Mouse (Mus musculus) liver, embryonic 13.5 days (tissue): ENCODE measurements at regions not wholly inside any gene's neighbourhood (a gene's known extent, or its start where the extent isn't known, plus 50 kb on each side); places are given as distances from the start of the nearest gene placed in this dataset.

Experiments
- ATAC-seq: fragments of 200-750 bp; cut with Nextera tagmentation; 2 replicates; pipeline ENCODE4 v1.8.0; 2017; ENCODE audit warnings: low read depth, mild to moderate bottlenecking, moderate number of reproducible peaks, moderate library complexity
- DNase-seq: peaks from one replicate; pipeline ENCODE4 v3.0.0; 2022
- H3K27ac ChIP-seq: fragments of 300-500 bp; sonication (generic); 2 replicates; pipeline ENCODE4 v1.5.1; 2015; ENCODE audit warnings: moderate library complexity, mild to moderate bottlenecking, inconsistent platforms
- H3K27me3 ChIP-seq: fragments of 300-500 bp; sonication (generic); 2 replicates; pipeline ENCODE4 v1.6.1; 2015; ENCODE audit warnings: mild to moderate bottlenecking, inconsistent platforms
- H3K36me3 ChIP-seq: fragments of 300-500 bp; sonication (generic); 2 replicates; pipeline ENCODE4 v1.6.1; 2015; ENCODE audit warnings: mild to moderate bottlenecking, inconsistent platforms
- H3K4me1 ChIP-seq: fragments of 300-500 bp; sonication (generic); replicated peaks from 2 replicates; pipeline ENCODE4 v1.6.1; 2015; ENCODE audit warnings: inconsistent platforms
- H3K4me2 ChIP-seq: fragments of 300-500 bp; sonication (generic); 2 replicates; pipeline ENCODE4 v1.6.1; 2015; ENCODE audit warnings: inconsistent platforms, mild to moderate bottlenecking, moderate library complexity
- H3K4me3 ChIP-seq: fragments of 300-500 bp; sonication (generic); replicated peaks from 2 replicates; pipeline ENCODE4 v1.5.1; 2015; ENCODE audit warnings: mild to moderate bottlenecking, inconsistent platforms
- H3K9ac ChIP-seq: fragments of 300-500 bp; sonication (generic); 2 replicates; pipeline ENCODE4 v1.6.1; 2015; ENCODE audit warnings: mild to moderate bottlenecking, inconsistent platforms
- H3K9me3 ChIP-seq: fragments of 300-500 bp; sonication (generic); replicated peaks from 2 replicates; pipeline ENCODE4 v1.6.1; 2016; ENCODE audit warnings: inconsistent platforms
- WGBS: fragments of 180-500 bp; shearing (Covaris S2); methylation state at CpG from one replicate; pipeline ENCODE4 v1.1.7; 2015; ENCODE audit not compliant: insufficient replicate concordance; 5-methylcytosine and 5-hydroxymethylcytosine counted together

- WGBS, result 71% methylated on average over 14 of the region's 14 CpGs
Observed at GRCm38 (mm10) chr13:71157656-71158299, 316.2 kb upstream of the Adamts16 start.

GRCm38 (mm10) chr13:71150092-71150491 lies 308.5 kb upstream of the Adamts16 start:
- Histone ChIP-seq H3K9me3 (no peaks in the 10 kb centered on the region), H3K27ac (no peak overlapping the region), H3K9ac (no peak overlapping the region), H3K4me3 (no peak overlapping the region), H3K36me3 (no peaks in the 10 kb centered on the region), H3K27me3 (no peaks in the 10 kb centered on the region), H3K4me1 (no peaks in the 10 kb centered on the region), H3K4me2 (no peak overlapping the region)
- ATAC-seq (no peak), DNase-seq (no peak)
- 54% methylated on average over 1 of the region's 1 CpGs for WGBS

More at GRCm38 (mm10) chr13:71157656-71158299, 316.2 kb upstream of the Adamts16 start:
- Histone ChIP-seq H3K9ac (no peak overlapping the region), H3K9me3 (no peaks in the 10 kb centered on the region), H3K27ac (no peak overlapping the region), H3K4me2 (no peak overlapping the region), H3K4me1 (no peaks in the 10 kb centered on the region), H3K36me3 (no peaks in the 10 kb centered on the region), H3K4me3 (no peak overlapping the region), H3K27me3 (no peaks in the 10 kb centered on the region)
- ATAC-seq (no peak), DNase-seq (no peak)

DNA sequence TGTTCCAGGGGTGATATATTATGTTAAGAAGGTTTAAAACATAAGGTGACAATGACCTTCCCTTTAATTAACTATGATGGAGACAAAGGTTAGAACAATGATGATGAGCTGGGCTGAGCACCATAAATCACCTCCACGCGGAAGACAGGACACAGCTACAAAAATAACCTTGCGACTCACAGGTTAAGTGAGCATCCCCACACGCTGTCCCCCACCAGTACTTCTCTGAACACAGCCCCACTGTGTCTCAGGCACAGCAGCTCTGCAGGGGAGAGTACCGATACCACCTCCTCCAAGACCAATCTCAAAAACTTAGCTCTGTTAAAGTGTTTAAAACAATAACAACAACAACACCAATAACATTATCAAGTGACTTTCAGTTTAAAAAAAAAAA lies 307.7 kb upstream of the Adamts16 start:
- Histone ChIP-seq H3K9me3 (no peaks in the 10 kb centered on the region), H3K4me3 (no peak overlapping the region), H3K4me2 (no peak overlapping the region), H3K9ac (no peak overlapping the region), H3K36me3 (no peaks in the 10 kb centered on the region), H3K27ac (no peak overlapping the region), H3K27me3 (no peaks in the 10 kb centered on the region), H3K4me1 (no peaks in the 10 kb centered on the region)
- DNase-seq, result no peak
- 59% methylated on average over 5 of the region's 5 CpGs for WGBS
- ATAC-seq, result no peak

- ATAC-seq, result no peak
- WGBS, result 52% methylated on average over 8 of the region's 8 CpGs
- no peaks in the 10 kb centered on the region for H3K36me3 ChIP-seq
Observed at GRCm38 (mm10) chr13:71148491-71149302, 307.1 kb upstream of the Adamts16 start.

DNA sequence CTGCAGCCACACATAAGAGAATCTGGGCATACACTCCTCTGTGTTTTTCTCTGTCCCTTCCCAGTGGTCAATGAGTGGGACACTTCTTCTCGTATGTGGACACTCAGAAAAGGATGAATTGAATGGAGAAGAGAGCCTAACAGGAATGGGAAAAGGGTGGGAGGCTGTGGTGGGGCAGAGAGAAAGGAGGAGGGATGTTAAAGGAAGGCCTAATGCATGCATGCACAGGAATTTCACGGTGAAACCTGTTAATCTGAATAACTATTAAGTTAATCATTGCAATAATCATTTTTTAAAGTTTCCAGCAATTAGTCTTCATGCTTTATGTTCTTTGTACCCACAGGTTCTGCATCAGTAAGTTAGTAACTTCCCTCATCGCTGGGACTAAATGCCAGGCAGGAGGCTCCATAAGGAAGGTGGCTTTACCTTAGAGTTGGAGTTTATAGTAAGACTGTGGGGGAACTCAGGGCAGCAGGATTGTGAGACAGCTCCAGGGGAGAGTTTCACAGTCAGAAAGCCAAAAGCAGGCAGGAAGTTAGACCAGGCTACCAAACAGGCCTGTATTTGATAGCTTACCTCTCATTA lies 305.3 kb upstream of the Adamts16 start:
- Histone ChIP-seq H3K4me3 (no peak overlapping the region), H3K36me3 (no peaks in the 10 kb centered on the region), H3K9me3 (no peaks in the 10 kb centered on the region), H3K9ac (no peak overlapping the region), H3K4me1 (no peaks in the 10 kb centered on the region), H3K4me2 (no peak overlapping the region), H3K27ac (no peak overlapping the region), H3K27me3 (no peaks in the 10 kb centered on the region)
- 67% methylated on average over 3 of the region's 3 CpGs for WGBS
- no peak for DNase-seq
- no peak for ATAC-seq

More at GRCm38 (mm10) chr13:71148491-71149302, 307.1 kb upstream of the Adamts16 start:
- Histone ChIP-seq H3K4me2 (no peak overlapping the region), H3K9ac (no peak overlapping the region), H3K27me3 (no peaks in the 10 kb centered on the region), H3K9me3 (no peaks in the 10 kb centered on the region), H3K4me1 (no peaks in the 10 kb centered on the region), H3K27ac (no peak overlapping the region), H3K4me3 (no peak overlapping the region)
- no peak for DNase-seq

GRCm38 (mm10) chr13:71138745-71139312 lies 297.2 kb upstream of the Adamts16 start:
- no peaks in the 10 kb centered on the region for H3K4me1 ChIP-seq
- DNase-seq (no peak), ATAC-seq (no peak)
- H3K27me3 ChIP-seq, result no peaks in the 10 kb centered on the region
- H3K9ac ChIP-seq, result no peak overlapping the region
- H3K4me3 ChIP-seq, result no peak overlapping the region
- 0 out of 2 replicates have a peak, but pooled peaks cover 4% of the 10 kb centered on the region for H3K9me3 ChIP-seq
- H3K36me3 ChIP-seq, result no peaks in the 10 kb centered on the region
- H3K4me2 ChIP-seq, result no peak overlapping the region
- 68% methylated on average over 11 of the region's 11 CpGs for WGBS
- H3K27ac ChIP-seq, result no peak overlapping the region

DNA sequence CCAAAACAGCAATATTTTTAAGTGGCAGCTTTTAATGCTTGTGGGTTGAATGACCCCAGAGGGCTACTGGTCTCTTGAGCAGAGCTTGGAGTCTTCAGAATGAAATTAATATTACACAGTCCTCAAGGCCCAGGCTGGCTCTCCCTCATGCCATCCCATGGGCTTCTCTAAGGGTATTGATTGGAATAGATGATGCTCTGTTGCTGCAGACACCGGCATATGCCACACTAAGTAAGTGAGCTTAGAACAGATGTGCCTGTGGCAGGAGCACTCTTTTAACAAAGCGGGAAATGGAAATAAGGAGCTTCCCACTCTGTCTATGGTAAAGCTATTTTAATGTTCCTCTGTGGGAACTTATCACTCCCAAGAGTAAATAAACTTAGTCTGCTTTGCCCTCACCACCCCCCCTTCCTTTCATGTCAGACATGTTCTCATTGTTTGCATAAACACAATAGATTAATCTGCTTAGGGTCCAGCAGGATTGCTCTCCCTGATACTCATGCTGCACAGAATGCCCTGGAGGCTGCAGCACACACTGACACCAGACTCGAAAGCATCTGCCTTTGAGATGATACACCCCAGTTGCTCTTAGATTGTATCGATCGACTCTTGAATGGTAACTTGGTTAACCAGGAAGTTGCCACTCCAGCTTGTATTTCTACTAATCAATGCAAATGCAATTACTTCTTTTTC lies 294.5 kb upstream of the Adamts16 start:
- no peak for DNase-seq
- H3K27me3 ChIP-seq, result no peaks in the 10 kb centered on the region
- H3K9me3 ChIP-seq, result 0 out of 2 replicates have a peak, but pooled peaks cover 4% of the 10 kb centered on the region
- H3K36me3 ChIP-seq, result no peaks in the 10 kb centered on the region
- no peak overlapping the region for H3K9ac ChIP-seq
- H3K4me2 ChIP-seq, result no peak overlapping the region
- no peak for ATAC-seq
- H3K27ac ChIP-seq, result no peak overlapping the region
- no peak overlapping the region for H3K4me3 ChIP-seq
- H3K4me1 ChIP-seq, result no peaks in the 10 kb centered on the region
- WGBS, result 66% methylated on average over 5 of the region's 5 CpGs

DNA sequence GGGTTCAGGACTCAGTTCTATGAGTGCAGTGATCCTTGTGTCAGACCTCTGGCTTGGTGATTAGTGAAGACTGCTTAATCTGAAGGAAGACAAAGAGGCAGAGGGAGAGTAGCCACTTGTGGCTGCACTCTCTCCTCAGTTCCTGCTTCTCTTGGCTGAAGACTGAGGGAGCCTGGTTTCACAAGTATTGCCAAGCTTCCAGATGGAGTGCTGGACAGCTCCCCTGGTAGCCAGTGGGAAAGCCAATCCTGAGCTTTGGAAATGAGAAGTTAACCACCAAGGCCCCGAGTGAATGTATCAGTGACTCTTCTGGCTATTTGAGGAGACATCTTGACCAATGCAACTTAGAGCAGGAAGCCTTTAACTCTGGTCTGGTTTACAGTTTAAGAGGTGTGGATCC lies 279.9 kb upstream of the Adamts16 start:
- no peak overlapping the region for H3K4me3 ChIP-seq
- H3K27ac ChIP-seq, result no peak overlapping the region
- no peaks in the 10 kb centered on the region for H3K4me1 ChIP-seq
- no peaks in the 10 kb centered on the region for H3K27me3 ChIP-seq
- DNase-seq (no peak), ATAC-seq (no peak)
- no peaks in the 10 kb centered on the region for H3K36me3 ChIP-seq
- H3K9ac ChIP-seq, result no peak overlapping the region
- H3K4me2 ChIP-seq, result no peak overlapping the region
- H3K9me3 ChIP-seq, result no peaks in the 10 kb centered on the region; the same call in 1 of the 2 replicates
- 3% methylated on average over 1 of the region's 1 CpGs for WGBS

DNA sequence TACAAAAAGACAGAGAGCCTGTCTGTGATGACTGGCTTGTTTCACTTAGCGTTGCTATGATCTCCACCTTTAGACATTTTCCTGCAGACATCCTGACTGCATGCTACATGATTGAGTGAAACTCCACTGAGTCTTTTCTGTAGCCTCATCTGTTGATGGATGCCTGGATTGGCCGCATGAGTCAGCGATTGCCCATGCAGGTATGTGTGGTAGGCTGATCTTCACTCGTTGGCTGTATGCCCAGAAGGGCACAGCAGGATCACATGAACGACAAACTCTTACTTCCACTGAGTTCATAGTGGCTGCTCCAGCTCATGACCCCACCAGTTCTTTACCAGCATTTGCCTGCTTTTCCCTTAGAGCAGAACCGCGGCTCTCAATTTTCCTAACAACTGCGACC lies 266.6 kb upstream of the Adamts16 start:
- H3K4me2 ChIP-seq, result no peak overlapping the region
- no peak overlapping the region for H3K9ac ChIP-seq
- no peaks in the 10 kb centered on the region for H3K4me1 ChIP-seq
- H3K4me3 ChIP-seq, result no peak overlapping the region
- no peaks in the 10 kb centered on the region for H3K36me3 ChIP-seq
- 75% methylated on average over 8 of the region's 8 CpGs for WGBS
- ATAC-seq (no peak), DNase-seq (no peak)
- H3K27me3 ChIP-seq, result no peaks in the 10 kb centered on the region
- no peaks in the 10 kb centered on the region for H3K9me3 ChIP-seq
- H3K27ac ChIP-seq, result no peak overlapping the region

GRCm38 (mm10) chr13:71105229-71105838 lies 263.7 kb upstream of the Adamts16 start:
- Histone ChIP-seq H3K9ac (no peak overlapping the region), H3K4me2 (peak overlapping the region; percentile 21; the same call in 1 of the 2 replicates), H3K4me1 (no peaks in the 10 kb centered on the region), H3K27ac (no peak overlapping the region), H3K27me3 (no peaks in the 10 kb centered on the region), H3K4me3 (no peak overlapping the region), H3K9me3 (no peaks in the 10 kb centered on the region), H3K36me3 (no peaks in the 10 kb centered on the region)
- ATAC-seq, result no peak
- 17% methylated on average over 18 of the region's 18 CpGs for WGBS
- DNase-seq, result no peak
